Mouse (Mus musculus): Measurements from ENCODE around the gene Wbp1. TPM values are rescaled to one million over a fixed set of nuclear protein-coding genes. Genes with fewer than 3 reads are reported as not detected.

The Wbp1 gene
- polyA plus RNA-seq, 1 experiment from 2014 or later, result 21.0 TPM

DNA sequence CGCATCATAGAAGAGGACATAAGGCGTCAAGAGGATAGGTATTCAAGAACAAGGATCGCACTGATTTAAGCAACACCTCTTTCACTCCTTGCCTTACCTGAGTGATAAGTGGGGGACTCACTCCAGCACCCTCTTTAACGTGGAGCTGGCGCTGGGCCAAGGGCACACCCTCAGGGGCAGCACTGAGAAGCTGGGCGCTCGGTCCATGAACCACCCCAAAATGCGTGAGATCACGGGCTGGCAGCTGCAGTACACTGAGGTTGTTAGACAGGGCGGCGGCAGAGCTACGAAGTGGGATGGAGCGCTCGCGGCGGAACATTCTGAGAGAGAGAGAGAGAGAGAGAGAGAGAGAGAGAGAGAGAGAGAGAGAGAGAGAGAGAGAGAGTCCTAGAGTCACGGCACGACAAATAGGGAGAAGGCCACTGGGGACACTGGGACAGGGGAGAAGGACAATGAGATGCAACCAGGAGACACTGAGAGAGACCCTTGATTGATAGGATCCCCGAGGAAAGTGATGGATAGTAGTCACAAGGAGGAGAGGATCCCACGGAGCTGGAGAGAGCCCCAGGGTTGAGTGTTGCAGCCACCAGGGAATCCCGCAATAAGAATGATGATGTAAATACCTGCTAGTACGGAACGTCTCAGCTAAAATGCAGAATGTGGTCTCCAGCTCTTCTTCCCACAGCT, 34.3 kb upstream of the Wbp1 start:
- no peak for ATAC-seq
- peak overlapping the region; percentile 34; the same call in 1 of the 2 replicates for H3K9ac ChIP-seq (replicated peaks)
- H3K9me3 ChIP-seq (ENCODE audit: low read length), result no peaks in the 10 kb centered on the region
- peaks cover 14% of the 10 kb centered on the region for H3K27me3 ChIP-seq (ENCODE audit: insufficient read depth, low read length)
- no peaks in the 10 kb centered on the region for H3K36me3 ChIP-seq (replicated peaks; ENCODE audit: insufficient read depth, low read length)
- H3K27ac ChIP-seq (ENCODE audit: low read depth), result no peak overlapping the region
- WGBS (ENCODE audit: insufficient replicate concordance), result 11% methylated on average over 23 of the region's 23 CpGs
- H3K4me2 ChIP-seq (ENCODE audit: low read depth, low read length), result peak overlapping the region; percentile 85
- peaks cover 8% of the 10 kb centered on the region for H3K4me1 ChIP-seq (ENCODE audit: insufficient read depth)
- TF ChIP-seq EP300 (IDR thresholded peaks at IDR 0.05; ENCODE audit: low read depth), result no peak
- TF ChIP-seq CTCF (IDR thresholded peaks at IDR 0.05; ENCODE audit: low read depth), result no peak
- H3K4me3 ChIP-seq (ENCODE audit: low read depth, low read length), result peak overlapping the region; percentile 53
- DNase-seq, result no peak

DNA sequence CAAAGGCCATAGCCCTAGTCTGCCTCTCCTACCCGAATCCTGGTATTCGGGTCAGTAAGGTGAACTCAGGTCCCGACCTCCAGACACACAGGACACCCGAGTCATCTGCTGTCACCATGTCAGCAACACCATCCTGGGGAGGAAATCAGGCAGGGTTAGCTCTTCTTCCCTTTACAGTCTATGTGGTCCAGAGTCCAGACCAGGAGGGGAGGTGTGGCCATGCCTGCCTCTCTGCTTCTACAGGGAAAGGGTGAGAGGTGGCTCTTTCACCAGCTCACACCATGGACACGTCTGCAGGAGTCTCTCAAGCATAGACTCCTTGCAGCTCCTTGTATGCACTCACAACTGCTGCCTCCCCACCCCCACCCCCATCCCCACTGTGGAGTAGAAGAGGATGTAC, 32.1 kb upstream of the Wbp1 start:
- WGBS (ENCODE audit: insufficient replicate concordance), result 50% methylated on average over 5 of the region's 5 CpGs
- Histone ChIP-seq H3K27ac (ENCODE audit: low read depth) (no peak overlapping the region), H3K27me3 (ENCODE audit: insufficient read depth, low read length) (0 out of 2 replicates have a peak, but pooled peaks cover 12% of the 10 kb centered on the region), H3K36me3 (replicated peaks; ENCODE audit: insufficient read depth, low read length) (peaks cover 5% of the 10 kb centered on the region; the same call in 1 of the 2 replicates), H3K4me3 (ENCODE audit: low read depth, low read length) (no peak overlapping the region), H3K4me1 (ENCODE audit: insufficient read depth) (peaks cover 8% of the 10 kb centered on the region), H3K9me3 (ENCODE audit: low read length) (no peaks in the 10 kb centered on the region), H3K9ac (replicated peaks) (no peak overlapping the region), H3K4me2 (ENCODE audit: low read depth, low read length) (no peak overlapping the region)
- no peak for DNase-seq
- TF ChIP-seq CTCF (IDR thresholded peaks at IDR 0.05; ENCODE audit: low read depth) (no peak), EP300 (IDR thresholded peaks at IDR 0.05; ENCODE audit: low read depth) (no peak)
- ATAC-seq, result no peak

DNA sequence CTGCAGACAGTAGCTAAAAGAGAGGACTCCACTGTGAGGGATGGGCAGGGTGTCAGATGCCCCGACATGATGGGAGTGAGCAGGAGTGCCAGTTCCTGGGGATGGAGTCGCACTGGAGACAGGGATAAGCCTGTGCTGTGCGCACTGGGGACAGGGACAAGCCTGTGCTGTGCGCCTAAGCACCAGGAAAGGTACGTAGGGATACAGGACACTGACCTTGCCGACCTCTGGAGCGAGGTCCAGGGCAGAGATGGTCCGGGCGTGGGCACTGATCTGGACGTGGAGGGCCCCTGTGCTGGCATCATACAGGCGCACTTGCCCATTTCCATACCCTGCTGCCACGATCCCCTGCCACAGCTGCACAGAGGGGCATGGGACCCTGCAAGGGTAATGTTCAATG, 31.7 kb upstream of the Wbp1 start:
- ATAC-seq, result no peak
- H3K27me3 ChIP-seq (ENCODE audit: insufficient read depth, low read length), result 0 out of 2 replicates have a peak, but pooled peaks cover 12% of the 10 kb centered on the region

GRCm38 (mm10) chr6:83151721-83152120, 30.4 kb upstream of the Wbp1 start:
- no peak for ATAC-seq

More for the DNA sequence above, 31.7 kb upstream of the Wbp1 start:
- Histone ChIP-seq H3K36me3 (replicated peaks; ENCODE audit: insufficient read depth, low read length) (peaks cover 5% of the 10 kb centered on the region), H3K4me1 (ENCODE audit: insufficient read depth) (peaks cover 8% of the 10 kb centered on the region), H3K27ac (ENCODE audit: low read depth) (no peak overlapping the region), H3K4me2 (ENCODE audit: low read depth, low read length) (no peak overlapping the region), H3K9ac (replicated peaks) (no peak overlapping the region), H3K4me3 (ENCODE audit: low read depth, low read length) (no peak overlapping the region), H3K9me3 (ENCODE audit: low read length) (no peaks in the 10 kb centered on the region)
- 73% methylated on average over 12 of the region's 12 CpGs for WGBS (ENCODE audit: insufficient replicate concordance)
- no peak for DNase-seq
- TF ChIP-seq EP300 (IDR thresholded peaks at IDR 0.05; ENCODE audit: low read depth) (no peak), CTCF (IDR thresholded peaks at IDR 0.05; ENCODE audit: low read depth) (no peak)

DNA sequence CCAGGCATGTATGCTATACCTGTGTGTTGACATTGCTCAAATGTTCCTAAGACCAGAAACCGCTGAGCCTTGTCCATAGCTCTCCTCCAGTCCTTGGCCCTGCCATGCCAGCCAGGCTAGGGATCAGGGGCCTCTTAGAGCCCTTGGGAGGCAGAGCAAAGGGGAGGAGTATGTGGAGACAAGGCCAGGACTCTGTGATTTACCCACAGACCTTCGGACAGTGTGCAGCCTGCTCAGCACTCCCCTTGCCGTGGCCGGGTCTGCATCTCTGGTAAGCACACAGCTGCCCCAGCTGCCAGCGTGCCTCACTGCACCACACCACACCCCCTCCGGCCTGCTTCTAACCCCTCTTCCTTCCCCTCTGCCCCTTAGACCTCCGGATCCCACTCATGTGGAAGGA, 25.9 kb upstream of the Wbp1 start:
- WGBS (ENCODE audit: insufficient replicate concordance), result 57% methylated on average over 7 of the region's 7 CpGs
- peaks cover 9% of the 10 kb centered on the region for H3K36me3 ChIP-seq (replicated peaks; ENCODE audit: insufficient read depth, low read length)
- ATAC-seq (no peak), DNase-seq (peak; percentile 12)
- TF ChIP-seq CTCF (IDR thresholded peaks at IDR 0.05; ENCODE audit: low read depth) (no peak), EP300 (IDR thresholded peaks at IDR 0.05; ENCODE audit: low read depth) (no peak)
- H3K27ac ChIP-seq (ENCODE audit: low read depth), result no peak overlapping the region
- no peak overlapping the region for H3K4me3 ChIP-seq (ENCODE audit: low read depth, low read length)
- no peak overlapping the region for H3K9ac ChIP-seq (replicated peaks)
- H3K27me3 ChIP-seq (ENCODE audit: insufficient read depth, low read length), result 0 out of 2 replicates have a peak, but pooled peaks cover 3% of the 10 kb centered on the region
- no peak overlapping the region for H3K4me2 ChIP-seq (ENCODE audit: low read depth, low read length)
- 0 out of 2 replicates have a peak, but pooled peaks cover 2% of the 10 kb centered on the region for H3K4me1 ChIP-seq (ENCODE audit: insufficient read depth)
- H3K9me3 ChIP-seq (ENCODE audit: low read length), result no peaks in the 10 kb centered on the region

More at GRCm38 (mm10) chr6:83151721-83152120, 30.4 kb upstream of the Wbp1 start:
- Histone ChIP-seq H3K36me3 (replicated peaks; ENCODE audit: insufficient read depth, low read length) (peaks cover 9% of the 10 kb centered on the region), H3K9me3 (ENCODE audit: low read length) (no peaks in the 10 kb centered on the region), H3K4me1 (ENCODE audit: insufficient read depth) (peaks cover 8% of the 10 kb centered on the region), H3K27me3 (ENCODE audit: insufficient read depth, low read length) (0 out of 2 replicates have a peak, but pooled peaks cover 12% of the 10 kb centered on the region), H3K9ac (replicated peaks) (no peak overlapping the region), H3K4me2 (ENCODE audit: low read depth, low read length) (no peak overlapping the region), H3K4me3 (ENCODE audit: low read depth, low read length) (no peak overlapping the region), H3K27ac (ENCODE audit: low read depth) (no peak overlapping the region)
- WGBS (ENCODE audit: insufficient replicate concordance), result 47% methylated on average over 8 of the region's 8 CpGs
- TF ChIP-seq CTCF (IDR thresholded peaks at IDR 0.05; ENCODE audit: low read depth) (no peak), EP300 (IDR thresholded peaks at IDR 0.05; ENCODE audit: low read depth) (no peak)
- DNase-seq, result no peak

GRCm38 (mm10) chr6:83145805-83146204, 24.4 kb upstream of the Wbp1 start:
- no peak overlapping the region for H3K4me2 ChIP-seq (ENCODE audit: low read depth, low read length)
- 0 out of 2 replicates have a peak, but pooled peaks cover 5% of the 10 kb centered on the region for H3K27me3 ChIP-seq (ENCODE audit: insufficient read depth, low read length)
- H3K27ac ChIP-seq (ENCODE audit: low read depth), result no peak overlapping the region
- no peaks in the 10 kb centered on the region for H3K9me3 ChIP-seq (ENCODE audit: low read length)
- TF ChIP-seq CTCF (IDR thresholded peaks at IDR 0.05; ENCODE audit: low read depth) (no peak), EP300 (IDR thresholded peaks at IDR 0.05; ENCODE audit: low read depth) (no peak)
- no peak overlapping the region for H3K4me3 ChIP-seq (ENCODE audit: low read depth, low read length)
- H3K9ac ChIP-seq (replicated peaks), result no peak overlapping the region
- WGBS (ENCODE audit: insufficient replicate concordance), result 65% methylated on average over 9 of the region's 9 CpGs
- no peak for ATAC-seq
- 0 out of 2 replicates have a peak, but pooled peaks cover 6% of the 10 kb centered on the region for H3K4me1 ChIP-seq (ENCODE audit: insufficient read depth)
- peak; percentile 12 for DNase-seq
- H3K36me3 ChIP-seq (replicated peaks; ENCODE audit: insufficient read depth, low read length), result peaks cover 9% of the 10 kb centered on the region
